Mouse (Mus musculus): ENCODE results near the gene Palld. TPM values are rescaled to one million over a fixed set of nuclear protein-coding genes. Genes with fewer than 3 reads are reported as not detected.

Gene Palld
- polyA plus RNA-seq, 1 experiment from 2014 or later = 123 TPM

DNA sequence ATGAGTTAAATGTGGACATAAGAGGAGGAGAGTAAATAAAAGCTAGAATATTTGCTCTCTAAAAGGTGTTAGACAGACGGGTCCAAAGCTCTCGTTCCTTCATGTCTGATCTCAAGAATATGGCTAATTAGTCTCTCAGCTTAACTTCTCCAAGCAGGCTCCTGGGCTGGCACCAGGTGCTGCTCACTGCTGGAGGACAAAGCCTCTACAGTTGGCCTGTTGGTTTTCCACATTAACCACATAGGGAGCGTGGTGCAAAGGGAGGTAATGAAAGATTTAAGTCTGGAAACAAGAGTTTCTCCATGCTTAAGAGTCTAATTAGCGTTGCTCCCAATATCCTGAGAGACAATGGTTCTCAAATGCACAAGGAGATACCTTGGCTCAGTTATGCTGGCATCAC is 209.6 kb downstream of the Palld start:
- Histone ChIP-seq H3K27me3 (no peaks in the 10 kb centered on the region), H3K9ac (no peak overlapping the region), H3K4me2 (no peak overlapping the region), H3K36me3 (no peaks in the 10 kb centered on the region), H3K4me3 (no peak overlapping the region), H3K4me1 (peaks cover 12% of the 10 kb centered on the region), H3K27ac (no peak overlapping the region), H3K9me3 (no peaks in the 10 kb centered on the region)
- no peak for ATAC-seq (ENCODE audit: insufficient number of reproducible peaks, low FRiP score, low TSS enrichment, low read depth)
- WGBS = 43% methylated on average over 4 of the region's 4 CpGs

DNA sequence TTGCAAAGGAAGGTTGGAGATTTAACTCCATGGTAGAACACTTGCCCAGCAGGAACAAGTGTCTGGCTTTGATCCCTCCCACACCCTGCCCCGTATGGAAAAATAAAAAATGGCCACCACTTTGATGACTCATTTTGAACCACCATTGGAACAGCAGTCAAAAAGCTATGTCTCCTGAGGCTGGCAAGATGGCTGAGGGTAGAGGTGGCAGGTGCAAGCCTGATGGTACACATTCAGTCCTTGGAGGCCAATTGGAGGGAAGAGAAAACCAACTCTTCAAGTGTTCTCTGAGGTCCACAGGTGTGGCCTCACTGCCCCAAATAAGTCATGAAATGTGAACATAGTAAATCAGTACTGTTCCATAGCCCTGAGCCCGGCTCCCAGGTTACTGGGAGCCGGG is 210.4 kb downstream of the Palld start:
- Histone ChIP-seq H3K4me2 (no peak overlapping the region), H3K4me1 (peaks cover 12% of the 10 kb centered on the region), H3K9ac (no peak overlapping the region), H3K27me3 (no peaks in the 10 kb centered on the region), H3K9me3 (no peaks in the 10 kb centered on the region), H3K36me3 (no peaks in the 10 kb centered on the region), H3K4me3 (no peak overlapping the region), H3K27ac (no peak overlapping the region)
- WGBS = 79% methylated on average over 3 of the region's 3 CpGs
- ATAC-seq (ENCODE audit: insufficient number of reproducible peaks, low FRiP score, low TSS enrichment, low read depth) = no peak

DNA sequence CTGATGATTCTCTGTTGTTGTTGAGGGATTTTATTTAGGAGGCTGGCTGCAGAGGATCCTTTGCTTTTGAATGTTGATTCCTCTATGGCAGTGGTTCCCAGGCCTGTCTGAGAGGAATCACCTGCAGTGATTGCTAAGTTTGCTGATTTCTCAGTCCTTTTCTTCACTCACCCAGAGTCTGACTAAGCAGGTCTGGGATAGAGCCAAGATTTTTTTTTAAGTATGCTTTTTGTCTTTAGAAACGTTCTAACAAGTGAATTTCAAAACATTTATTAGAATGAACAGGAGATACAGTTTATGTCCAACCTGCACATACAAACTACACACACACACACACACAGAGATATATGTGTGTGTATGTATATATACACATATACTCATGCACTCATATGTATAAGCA is 211.1 kb downstream of the Palld start:
- Histone ChIP-seq H3K4me2 (no peak overlapping the region), H3K9ac (no peak overlapping the region), H3K9me3 (no peaks in the 10 kb centered on the region), H3K4me1 (peaks cover 12% of the 10 kb centered on the region), H3K4me3 (no peak overlapping the region), H3K36me3 (no peaks in the 10 kb centered on the region), H3K27me3 (no peaks in the 10 kb centered on the region), H3K27ac (no peak overlapping the region)
- WGBS = 15% methylated on average over 1 of the region's 1 CpGs
- no peak for ATAC-seq (ENCODE audit: insufficient number of reproducible peaks, low FRiP score, low TSS enrichment, low read depth)

DNA sequence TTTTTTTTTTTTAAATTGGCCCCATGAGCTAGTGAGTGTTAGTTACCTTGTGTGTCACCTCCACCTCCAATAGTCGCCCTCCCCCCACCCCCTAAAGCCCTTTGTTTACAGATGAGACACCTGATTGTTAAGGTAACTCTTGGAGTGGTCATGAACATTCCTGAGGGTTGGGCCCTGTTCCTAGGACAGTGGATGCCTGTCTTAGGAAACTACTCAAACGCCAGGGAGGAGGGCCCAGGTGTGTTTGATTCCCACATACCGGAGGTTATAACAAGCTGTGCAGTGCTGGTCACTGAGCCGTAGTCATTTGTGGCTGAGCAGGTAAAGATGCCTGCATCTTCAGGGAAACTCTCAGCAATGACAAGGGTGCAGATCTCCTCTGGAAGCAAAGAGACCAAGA is 215.4 kb downstream of the Palld start:
- no peak for ATAC-seq (ENCODE audit: insufficient number of reproducible peaks, low FRiP score, low TSS enrichment, low read depth)
- H3K9ac ChIP-seq = no peak overlapping the region
- H3K4me2 ChIP-seq = no peak overlapping the region
- no peaks in the 10 kb centered on the region for H3K9me3 ChIP-seq
- peaks cover 8% of the 10 kb centered on the region; the same call in 1 of the 2 replicates for H3K36me3 ChIP-seq
- peaks cover 6% of the 10 kb centered on the region; the same call in 1 of the 2 replicates for H3K4me1 ChIP-seq
- 73% methylated on average over 4 of the region's 4 CpGs for WGBS
- H3K27ac ChIP-seq = no peak overlapping the region
- no peaks in the 10 kb centered on the region for H3K27me3 ChIP-seq
- no peak overlapping the region for H3K4me3 ChIP-seq

DNA sequence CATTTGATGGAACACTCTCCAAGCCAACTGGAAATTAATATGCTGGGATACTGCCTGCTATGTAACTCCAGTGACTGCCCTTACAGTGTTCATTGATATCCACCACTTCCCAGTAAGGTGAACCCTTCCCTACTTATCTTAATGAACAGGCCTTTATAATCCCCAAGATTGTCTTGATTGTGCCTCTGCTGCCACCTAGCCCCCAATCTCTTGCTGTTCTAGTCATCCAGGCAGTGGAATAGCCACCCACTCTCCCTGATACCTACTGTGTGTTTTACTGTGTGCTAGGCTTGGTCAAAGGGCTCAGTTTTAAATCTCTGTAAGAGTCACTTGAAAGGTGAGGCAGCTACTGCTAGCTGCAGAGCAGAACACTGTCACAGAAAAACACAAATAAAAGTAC is 216.2 kb downstream of the Palld start:
- Histone ChIP-seq H3K9ac (no peak overlapping the region), H3K27me3 (no peaks in the 10 kb centered on the region), H3K4me2 (no peak overlapping the region), H3K9me3 (no peaks in the 10 kb centered on the region), H3K4me1 (peaks cover 6% of the 10 kb centered on the region; the same call in 1 of the 2 replicates), H3K36me3 (peaks cover 8% of the 10 kb centered on the region; the same call in 1 of the 2 replicates), H3K27ac (no peak overlapping the region), H3K4me3 (no peak overlapping the region)
- no peak for ATAC-seq (ENCODE audit: insufficient number of reproducible peaks, low FRiP score, low TSS enrichment, low read depth)

DNA sequence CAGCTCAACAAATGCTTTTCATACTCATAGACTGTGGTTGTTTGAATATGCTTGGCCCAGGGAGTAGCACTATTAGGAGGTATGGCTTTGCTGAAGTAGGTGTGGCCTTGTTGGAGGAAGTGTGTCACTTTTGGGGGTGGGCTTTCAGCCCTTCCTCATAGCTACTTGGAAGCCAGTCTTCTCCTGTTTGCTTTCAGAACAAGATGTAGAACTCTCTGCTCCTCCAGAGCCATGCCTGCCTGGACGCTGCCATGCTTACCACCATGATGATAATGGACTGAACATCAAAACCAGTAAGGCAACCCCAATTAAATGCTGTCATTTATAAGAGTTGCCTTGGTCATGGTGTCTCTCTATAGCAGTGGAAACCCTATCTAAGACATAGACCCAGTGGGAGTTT is 217.2 kb downstream of the Palld start:
- WGBS = 97% methylated on average over 1 of the region's 1 CpGs
- Histone ChIP-seq H3K4me3 (no peak overlapping the region), H3K9me3 (no peaks in the 10 kb centered on the region), H3K27me3 (no peaks in the 10 kb centered on the region), H3K36me3 (peaks cover 12% of the 10 kb centered on the region; the same call in 1 of the 2 replicates), H3K4me1 (peaks cover 6% of the 10 kb centered on the region; the same call in 1 of the 2 replicates), H3K27ac (0 out of 2 replicates have a peak overlapping the region, but pooled peaks have one; percentile 61), H3K4me2 (no peak overlapping the region), H3K9ac (no peak overlapping the region)
- no peak for ATAC-seq (ENCODE audit: insufficient number of reproducible peaks, low FRiP score, low TSS enrichment, low read depth)

DNA sequence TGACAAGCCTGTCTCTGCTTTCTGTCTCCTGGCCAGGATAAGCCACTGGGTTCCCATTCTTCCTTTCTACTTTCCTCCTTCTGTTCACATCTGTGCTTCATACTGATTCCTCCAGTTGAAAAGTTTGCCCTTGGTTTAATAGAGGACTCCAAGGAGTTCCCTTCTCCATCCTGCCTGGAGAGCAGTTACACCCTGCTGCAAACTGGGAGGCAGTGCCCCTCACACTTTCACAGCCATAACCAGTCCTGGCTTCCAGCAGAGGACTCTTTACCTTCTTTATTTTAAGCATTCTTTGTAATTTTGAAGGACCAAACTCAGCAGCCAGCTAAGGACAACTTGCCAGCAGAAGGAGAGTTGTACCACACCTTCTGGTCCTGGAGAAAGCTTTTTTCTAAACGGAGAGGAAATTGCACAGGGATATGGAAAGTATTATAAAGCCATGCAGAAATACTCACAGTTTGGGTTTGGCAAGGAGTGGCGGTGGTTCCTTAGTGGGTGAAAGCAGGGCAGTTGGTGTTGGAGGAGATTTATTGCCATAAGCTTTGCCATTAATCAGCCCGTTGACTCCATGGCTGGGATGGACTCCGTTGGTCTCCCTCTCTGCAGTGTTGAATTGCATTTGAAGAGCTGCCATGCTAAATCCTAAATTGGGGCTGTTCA is 218.1 kb downstream of the Palld start:
- H3K9me3 ChIP-seq = no peaks in the 10 kb centered on the region
- no peak overlapping the region for H3K4me2 ChIP-seq
- peaks cover 6% of the 10 kb centered on the region; the same call in 1 of the 2 replicates for H3K4me1 ChIP-seq
- H3K36me3 ChIP-seq = peaks cover 12% of the 10 kb centered on the region; the same call in 1 of the 2 replicates
- no peaks in the 10 kb centered on the region for H3K27me3 ChIP-seq
- H3K27ac ChIP-seq = peak overlapping the region; percentile 61
- ATAC-seq (ENCODE audit: insufficient number of reproducible peaks, low FRiP score, low TSS enrichment, low read depth) = peak; percentile 76
- WGBS = 52% methylated on average over 4 of the region's 4 CpGs
- H3K9ac ChIP-seq = no peak overlapping the region
- no peak overlapping the region for H3K4me3 ChIP-seq

DNA sequence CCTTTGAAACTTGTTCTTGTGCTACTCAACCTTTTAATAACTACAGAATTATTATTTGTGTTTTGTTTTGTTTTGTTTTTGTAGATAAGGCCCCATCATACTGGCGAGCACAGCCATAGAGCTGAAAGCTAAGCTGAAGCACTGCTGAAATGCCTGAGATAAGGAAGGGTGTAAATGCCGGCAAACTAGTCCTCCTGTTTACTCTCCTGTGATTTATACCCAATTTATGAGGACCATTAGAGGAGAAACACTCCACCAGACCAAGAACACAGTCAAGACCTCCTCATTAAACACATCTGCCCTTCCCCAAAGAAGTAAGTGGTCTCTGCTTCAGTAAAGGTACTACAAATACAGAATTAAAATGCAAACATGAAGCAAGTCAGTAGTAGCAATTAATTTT is 219.6 kb downstream of the Palld start:
- no peak overlapping the region for H3K9ac ChIP-seq
- H3K36me3 ChIP-seq = peaks cover 12% of the 10 kb centered on the region; the same call in 1 of the 2 replicates
- no peak for ATAC-seq (ENCODE audit: insufficient number of reproducible peaks, low FRiP score, low TSS enrichment, low read depth)
- peaks cover 6% of the 10 kb centered on the region; the same call in 1 of the 2 replicates for H3K4me1 ChIP-seq
- no peak overlapping the region for H3K4me3 ChIP-seq
- H3K9me3 ChIP-seq = no peaks in the 10 kb centered on the region
- no peak overlapping the region for H3K4me2 ChIP-seq
- 43% methylated on average over 2 of the region's 2 CpGs for WGBS
- no peak overlapping the region for H3K27ac ChIP-seq
- no peaks in the 10 kb centered on the region for H3K27me3 ChIP-seq

DNA sequence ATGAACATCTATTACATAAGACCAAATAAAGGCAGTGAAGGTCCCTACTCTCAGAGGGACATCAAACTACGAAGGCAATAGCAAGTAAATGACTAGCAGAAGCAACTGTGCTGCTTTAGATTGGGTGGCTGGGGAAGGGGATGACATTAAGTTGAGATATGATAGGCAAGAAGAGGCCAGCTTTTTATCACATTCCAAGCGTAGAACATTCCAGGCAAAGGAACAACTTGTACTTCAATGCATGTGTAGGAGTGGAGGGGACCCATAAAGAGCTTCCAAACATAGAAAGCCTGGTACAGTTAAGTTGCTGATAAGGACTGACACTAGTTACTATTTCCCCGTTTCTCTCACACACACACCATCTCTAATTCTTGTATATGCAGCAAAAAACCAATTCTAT is 221.3 kb downstream of the Palld start:
- Histone ChIP-seq H3K9ac (no peak overlapping the region), H3K36me3 (peaks cover 12% of the 10 kb centered on the region; the same call in 1 of the 2 replicates), H3K4me3 (no peak overlapping the region), H3K27ac (no peak overlapping the region), H3K4me1 (peaks cover 13% of the 10 kb centered on the region; the same call in 1 of the 2 replicates), H3K9me3 (no peaks in the 10 kb centered on the region), H3K27me3 (no peaks in the 10 kb centered on the region), H3K4me2 (no peak overlapping the region)
- 61% methylated on average over 3 of the region's 3 CpGs for WGBS
- ATAC-seq (ENCODE audit: insufficient number of reproducible peaks, low FRiP score, low TSS enrichment, low read depth) = no peak

DNA sequence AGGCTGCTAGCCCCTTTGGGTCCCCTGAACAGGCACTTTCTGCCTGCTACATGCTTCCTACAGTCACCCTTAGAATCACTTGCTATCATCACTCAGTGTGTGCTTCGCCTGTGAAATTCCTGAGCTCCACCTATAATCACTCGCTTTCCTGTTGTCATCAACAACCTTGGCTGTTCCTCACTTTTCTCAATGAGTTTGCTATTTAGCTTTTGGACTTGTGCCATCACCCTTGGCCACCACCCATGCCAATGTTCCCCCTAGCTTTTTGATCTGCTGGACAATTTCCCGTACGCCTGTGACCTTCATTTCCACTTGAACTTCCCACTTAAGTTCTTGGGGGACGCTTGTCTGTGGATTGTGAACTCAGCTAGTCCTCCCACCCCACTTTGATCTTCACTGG is 225.3 kb downstream of the Palld start:
- H3K4me2 ChIP-seq = no peak overlapping the region
- 0 out of 2 replicates have a peak, but pooled peaks cover 11% of the 10 kb centered on the region for H3K36me3 ChIP-seq
- no peak for ATAC-seq (ENCODE audit: insufficient number of reproducible peaks, low FRiP score, low TSS enrichment, low read depth)
- no peak overlapping the region for H3K4me3 ChIP-seq
- 82% methylated on average over 5 of the region's 5 CpGs for WGBS
- H3K9me3 ChIP-seq = no peaks in the 10 kb centered on the region
- H3K27ac ChIP-seq = no peak overlapping the region
- 0 out of 2 replicates have a peak, but pooled peaks cover 7% of the 10 kb centered on the region for H3K4me1 ChIP-seq
- no peak overlapping the region for H3K9ac ChIP-seq
- H3K27me3 ChIP-seq = no peaks in the 10 kb centered on the region

DNA sequence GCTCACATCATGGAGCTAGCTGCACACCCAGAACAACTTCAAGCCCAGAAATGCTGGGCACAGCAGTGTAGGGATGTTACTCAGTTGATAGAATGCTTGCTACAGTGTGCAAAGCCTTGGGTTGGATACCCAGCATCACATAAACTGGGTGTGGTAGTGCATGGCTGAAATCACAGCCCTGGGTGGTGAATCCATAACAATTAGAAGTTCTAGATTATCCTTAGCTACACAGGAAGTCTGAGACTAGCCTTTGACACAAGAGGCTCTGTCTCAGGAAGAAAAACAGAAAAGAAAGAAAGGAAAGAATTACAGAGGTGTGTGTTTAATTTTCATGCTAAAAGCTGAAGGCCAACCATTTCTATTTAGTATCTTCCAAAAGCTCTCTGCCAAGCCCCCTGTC is 231.3 kb downstream of the Palld start:
- no peaks in the 10 kb centered on the region for H3K4me1 ChIP-seq
- no peak overlapping the region for H3K4me2 ChIP-seq
- no peak overlapping the region for H3K4me3 ChIP-seq
- H3K27me3 ChIP-seq = no peaks in the 10 kb centered on the region
- H3K36me3 ChIP-seq = 0 out of 2 replicates have a peak, but pooled peaks cover 7% of the 10 kb centered on the region
- no peak overlapping the region for H3K9ac ChIP-seq
- no peak overlapping the region for H3K27ac ChIP-seq
- no peak for ATAC-seq (ENCODE audit: insufficient number of reproducible peaks, low FRiP score, low TSS enrichment, low read depth)
- H3K9me3 ChIP-seq = no peaks in the 10 kb centered on the region

DNA sequence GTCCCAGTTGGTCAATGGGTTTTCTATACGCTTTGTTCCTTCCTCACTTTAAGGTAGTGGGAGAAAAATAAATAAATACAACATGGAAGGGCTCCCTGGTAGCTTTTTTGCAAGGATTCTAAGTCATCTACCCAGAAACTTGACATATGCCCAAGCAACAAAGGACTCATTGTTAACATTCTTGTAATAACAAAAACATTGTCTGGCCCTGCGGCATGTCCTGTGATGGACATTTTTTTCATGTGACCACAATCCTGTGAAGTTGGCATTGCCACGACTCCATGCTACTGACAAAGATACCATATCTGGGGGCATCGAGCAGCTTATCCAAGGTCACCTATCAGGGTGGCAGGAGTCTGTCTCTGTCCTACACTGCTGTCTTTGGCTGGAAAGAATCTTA is 232.1 kb downstream of the Palld start:
- no peaks in the 10 kb centered on the region for H3K27me3 ChIP-seq
- no peak overlapping the region for H3K4me2 ChIP-seq
- H3K9ac ChIP-seq = no peak overlapping the region
- H3K36me3 ChIP-seq = no peaks in the 10 kb centered on the region
- H3K4me1 ChIP-seq = no peaks in the 10 kb centered on the region
- no peak for ATAC-seq (ENCODE audit: insufficient number of reproducible peaks, low FRiP score, low TSS enrichment, low read depth)
- no peak overlapping the region for H3K4me3 ChIP-seq
- H3K9me3 ChIP-seq = no peaks in the 10 kb centered on the region
- WGBS = 81% methylated on average over 4 of the region's 4 CpGs
- H3K27ac ChIP-seq = no peak overlapping the region

All from limb, embryonic 15.5 days (tissue).